Mouse (Mus musculus): Measurements from ENCODE around the gene Emx1.

GRCm38 (mm10) chr6:85153970-85154540 is 33.2 kb upstream of the Emx1 start:
- TF ChIP-seq POLR2A (IDR thresholded peaks at IDR 0.05; ENCODE audit: borderline replicate concordance, extremely low read depth, low read depth, low read length) = no peak
- TF ChIP-seq CTCF (IDR thresholded peaks at IDR 0.05; ENCODE audit: insufficient read depth, low read length) = peak; percentile 60
